Mouse (Mus musculus) MEL (cell line): Measurements from ENCODE around the gene Slc35b2.

ENCODE experiments used
- CHD1 ChIP-seq: IDR thresholded peaks from 2 replicates; pipeline ENCODE4 v1.6.1; 2012; ENCODE audit warnings: low read depth, mild to moderate bottlenecking, inconsistent platforms, low read length, improper control_type of control experiment
- CTCF ChIP-seq, 3 experiments: IDR thresholded peaks in 2 of 3; conservative IDR thresholded peaks in 1 of 3; 2 replicates each; pipeline ENCODE4 v1.5.1; 2011 to 2012; ENCODE audit warnings: low read length in 3 of 3, low read depth in 2 of 3, mild to moderate bottlenecking in 2 of 3, improper control_type of control experiment in 1 of 3, inconsistent platforms in 1 of 3, mixed read lengths in 1 of 3, moderate library complexity in 1 of 3; ENCODE audit not compliant: control insufficient read depth in 1 of 3, insufficient read depth in 1 of 3, poor library complexity in 1 of 3, severe bottlenecking in 1 of 3
- EP300 ChIP-seq, 2 experiments: IDR thresholded peaks; 2 replicates each; pipeline ENCODE4 v1.6.1; 2011; ENCODE audit warnings: improper control_type of control experiment in 2 of 2, low read length in 2 of 2, low read depth in 1 of 2, mild to moderate bottlenecking in 1 of 2
- POLR2A ChIP-seq, 2 experiments: IDR thresholded peaks; 2 replicates each; pipeline ENCODE4 v1.6.1; 2011 to 2012; ENCODE audit warnings: low read length in 2 of 2, mild to moderate bottlenecking in 2 of 2, control low read depth in 1 of 2, improper control_type of control experiment in 1 of 2, low read depth in 1 of 2, moderate library complexity in 1 of 2; ENCODE audit not compliant: control insufficient read depth in 1 of 2, insufficient read depth in 1 of 2, poor library complexity in 1 of 2
- TAL1 ChIP-seq: IDR thresholded peaks from 2 replicates; pipeline ENCODE4 v1.6.1; 2012; ENCODE audit warnings: mild to moderate bottlenecking, inconsistent platforms, low read length, moderate library complexity, mixed read lengths
- ZMIZ1 ChIP-seq: IDR thresholded peaks from 2 replicates; pipeline ENCODE4 v1.6.1; 2012; ENCODE audit warnings: low read depth, mild to moderate bottlenecking, inconsistent platforms, low read length, improper control_type of control experiment, moderate library complexity

DNA sequence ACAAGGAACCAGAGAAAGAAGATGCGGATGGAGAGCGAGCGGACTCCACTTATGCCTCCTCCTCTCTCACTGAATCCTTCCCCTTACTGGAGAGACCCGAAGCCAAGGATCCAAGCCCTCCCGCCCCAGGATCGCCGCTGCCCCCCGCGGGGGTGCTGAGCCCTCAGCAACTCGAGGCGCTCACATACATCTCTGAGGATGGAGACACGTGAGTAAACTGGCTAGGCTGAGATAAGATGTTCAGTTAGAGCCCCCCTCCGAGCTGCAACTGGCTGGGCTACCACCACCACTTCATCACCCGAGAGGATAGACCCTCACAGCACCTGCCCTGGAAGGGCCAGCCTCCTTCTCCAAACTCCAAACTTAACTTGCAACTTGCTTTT is 7.6 kb upstream of the Slc35b2 start:
- TF ChIP-seq CHD1 (no peak), CTCF (IDR thresholded peaks at IDR 0.05 in 2 of 3, conservative IDR thresholded peaks at IDR 0.05 in 1 of 3; ENCODE audit: control insufficient read depth in 1 of 3, insufficient read depth in 1 of 3, low read depth in 2 of 3, low read length in 3 of 3, poor library complexity in 1 of 3, severe bottlenecking in 1 of 3) (no peak), EP300 (IDR thresholded peaks at IDR 0.05; ENCODE audit: low read depth in 1 of 2, low read length in 2 of 2) (peak; percentile 18 to 44; a peak in 2 of 4 replicates), TAL1 (no peak), ZMIZ1 (no peak), POLR2A (IDR thresholded peaks at IDR 0.05; ENCODE audit: control insufficient read depth in 1 of 2, insufficient read depth in 1 of 2, low read depth in 1 of 2, low read length in 2 of 2, poor library complexity in 1 of 2) (no peak)
